Mouse (Mus musculus) MEL (cell line): ENCODE results near the gene Gm8909. TPM values are rescaled to one million over a fixed set of nuclear protein-coding genes. Genes with fewer than 3 reads are reported as not detected.
"Not testable (repeated sequence)": the region's sequence is repeated elsewhere in the genome, so short reads cannot be mapped to it uniquely, and the experiment has no call there.

Source experiments
- DNase-seq: peaks from one replicate; pipeline ENCODE4 v3.0.0; 2011; ENCODE audit warnings: low read depth, low spot score
- H3K27ac ChIP-seq: 2 replicates; pipeline ENCODE4 v1.5.1; 2012; ENCODE audit warnings: low read depth, mild to moderate bottlenecking, control low read depth, low read length, moderate library complexity; ENCODE audit not compliant: control insufficient read depth
- H3K27me3 ChIP-seq, 2 experiments: fragments of 150-350 bp in 1 of 2; sonication (generic) in 1 of 2; 2 replicates each; pipeline ENCODE4 v1.6.1; 2012; ENCODE audit warnings: low read length in 2 of 2, mild to moderate bottlenecking in 2 of 2, improper control_type of control experiment in 1 of 2, moderate library complexity in 1 of 2; ENCODE audit not compliant: insufficient read depth in 2 of 2, control insufficient read depth in 1 of 2
- H3K36me3 ChIP-seq, 2 experiments: 2 replicates each; pipeline ENCODE4 v1.6.1; 2012 to 2014; ENCODE audit warnings: low read length in 2 of 2, improper control_type of control experiment in 1 of 2, inconsistent platforms in 1 of 2, mild to moderate bottlenecking in 1 of 2; ENCODE audit not compliant: insufficient read depth in 2 of 2, control insufficient read depth in 1 of 2
- H3K4me1 ChIP-seq, 2 experiments: fragments of 150-350 bp in 1 of 2; sonication (generic) in 1 of 2; 2 replicates each; pipeline ENCODE4 v1.6.1; 2012; ENCODE audit warnings: low read length in 2 of 2, improper control_type of control experiment in 1 of 2, mild to moderate bottlenecking in 1 of 2; ENCODE audit not compliant: insufficient read depth in 2 of 2, control insufficient read depth in 1 of 2
- H3K4me3 ChIP-seq, 2 experiments: fragments of 150-350 bp in 1 of 2; sonication (generic) in 1 of 2; 2 replicates each; pipeline ENCODE4 v1.5.1; 2012; ENCODE audit warnings: low read depth in 2 of 2, low read length in 2 of 2, mild to moderate bottlenecking in 2 of 2, moderate library complexity in 2 of 2, control low read depth in 1 of 2, improper control_type of control experiment in 1 of 2; ENCODE audit not compliant: control insufficient read depth in 1 of 2, insufficient read depth in 1 of 2
- H3K79me2 ChIP-seq: 2 replicates; pipeline ENCODE4 v1.6.1; 2012; ENCODE audit warnings: mild to moderate bottlenecking, low read length, moderate library complexity; ENCODE audit not compliant: control insufficient read depth, poor library complexity, insufficient read depth
- H3K9ac ChIP-seq: 2 replicates; pipeline ENCODE4 v1.6.1; 2012; ENCODE audit warnings: low read depth, mild to moderate bottlenecking, control low read depth, low read length, moderate library complexity; ENCODE audit not compliant: control insufficient read depth, poor library complexity, severe bottlenecking
- H3K9me3 ChIP-seq: fragments of 150-350 bp; sonication (generic); replicated peaks from 2 replicates; pipeline ENCODE4 v1.6.1; 2012; ENCODE audit warnings: mild to moderate bottlenecking, low read length, improper control_type of control experiment, moderate library complexity; ENCODE audit not compliant: insufficient read depth
- BHLHE40 ChIP-seq: IDR thresholded peaks from 2 replicates; pipeline ENCODE4 v1.6.1; 2012; ENCODE audit warnings: low read depth, mild to moderate bottlenecking, inconsistent platforms, low read length, improper control_type of control experiment, borderline replicate concordance
- CHD2 ChIP-seq: IDR thresholded peaks from 2 replicates; pipeline ENCODE4 v1.6.1; 2011; ENCODE audit warnings: low read length, improper control_type of control experiment
- ETS1 ChIP-seq: IDR thresholded peaks from 2 replicates; pipeline ENCODE4 v1.6.1; 2012; ENCODE audit warnings: low read depth, mild to moderate bottlenecking, inconsistent platforms, low read length, improper control_type of control experiment, moderate library complexity
- GABPA ChIP-seq: IDR thresholded peaks from 2 replicates; pipeline ENCODE4 v1.6.1; 2012; ENCODE audit warnings: low read depth, mild to moderate bottlenecking, inconsistent platforms, low read length, improper control_type of control experiment, moderate library complexity
- GATA1 ChIP-seq: IDR thresholded peaks from 2 replicates; pipeline ENCODE4 v1.6.1; 2011; ENCODE audit warnings: low read depth, low read length, improper control_type of control experiment
- HCFC1 ChIP-seq: IDR thresholded peaks from 2 replicates; pipeline ENCODE4 v1.6.1; 2012; ENCODE audit warnings: low read depth, mild to moderate bottlenecking, inconsistent platforms, low read length, improper control_type of control experiment, moderate library complexity
- KAT2A ChIP-seq: conservative IDR thresholded peaks from 2 replicates; pipeline ENCODE4 v1.6.1; 2012; ENCODE audit warnings: low read depth, low read length, improper control_type of control experiment, inconsistent platforms
- MAX ChIP-seq: IDR thresholded peaks from 2 replicates; pipeline ENCODE4 v1.6.1; 2011; ENCODE audit warnings: low read length, improper control_type of control experiment
- MYC ChIP-seq: IDR thresholded peaks from 2 replicates; pipeline ENCODE4 v1.6.1; 2011; ENCODE audit warnings: low read depth, mild to moderate bottlenecking, low read length, improper control_type of control experiment, moderate library complexity
- NELFE ChIP-seq: IDR thresholded peaks from 2 replicates; pipeline ENCODE4 v1.6.1; 2011; ENCODE audit warnings: low read depth, low read length, improper control_type of control experiment
- NRF1 ChIP-seq: IDR thresholded peaks from 2 replicates; pipeline ENCODE4 v1.6.1; 2014; ENCODE audit warnings: low read depth, mild to moderate bottlenecking, inconsistent platforms, low read length, improper control_type of control experiment, moderate library complexity; ENCODE audit not compliant: poor library complexity, insufficient read depth, severe bottlenecking
- POLR2A ChIP-seq, 2 experiments: IDR thresholded peaks; 2 replicates each; pipeline ENCODE4 v1.6.1; 2011 to 2012; ENCODE audit warnings: low read length in 2 of 2, mild to moderate bottlenecking in 2 of 2, control low read depth in 1 of 2, improper control_type of control experiment in 1 of 2, low read depth in 1 of 2, moderate library complexity in 1 of 2; ENCODE audit not compliant: control insufficient read depth in 1 of 2, insufficient read depth in 1 of 2, poor library complexity in 1 of 2
- RAD21 ChIP-seq: IDR thresholded peaks from 2 replicates; pipeline ENCODE4 v1.6.1; 2011; ENCODE audit warnings: mild to moderate bottlenecking, low read depth, low read length, improper control_type of control experiment
- SMC3 ChIP-seq: IDR thresholded peaks from 2 replicates; pipeline ENCODE4 v1.6.1; 2011; ENCODE audit warnings: low read depth, low read length, improper control_type of control experiment
- TAL1 ChIP-seq: IDR thresholded peaks from 2 replicates; pipeline ENCODE4 v1.6.1; 2012; ENCODE audit warnings: mild to moderate bottlenecking, inconsistent platforms, low read length, moderate library complexity, mixed read lengths
- TBP ChIP-seq: IDR thresholded peaks from 2 replicates; pipeline ENCODE4 v1.8.0; 2011; ENCODE audit warnings: low read depth, low read length, improper control_type of control experiment
- USF1 ChIP-seq: IDR thresholded peaks from 2 replicates; pipeline ENCODE4 v1.6.1; 2014; ENCODE audit warnings: low read depth, mild to moderate bottlenecking, inconsistent platforms, low read length, improper control_type of control experiment, moderate library complexity
- ZC3H11A ChIP-seq: IDR thresholded peaks from 2 replicates; pipeline ENCODE4 v1.6.1; 2012; ENCODE audit warnings: low read depth, mild to moderate bottlenecking, inconsistent platforms, low read length, improper control_type of control experiment
- ZKSCAN1 ChIP-seq: IDR thresholded peaks from 2 replicates; pipeline ENCODE4 v1.6.1; 2012; ENCODE audit warnings: low read depth, mild to moderate bottlenecking, inconsistent platforms, low read length, improper control_type of control experiment, moderate library complexity
- ZNF384 ChIP-seq: IDR thresholded peaks from 2 replicates; pipeline ENCODE4 v1.6.1; 2012; ENCODE audit warnings: low read depth, mild to moderate bottlenecking, inconsistent platforms, low read length, improper control_type of control experiment
- polyA plus RNA-seq, 2 experiments: library from polyadenylated mRNA; stranded (reverse) in 1 of 2; unstranded in 1 of 2; fragments of >175 nt in 1 of 2; fragments of >200 nt in 1 of 2; gene quantifications; 2 replicates each; pipeline versions ENCODE4 v1.2.1 to v1.2.4; 2012; ENCODE audit warnings: low replicate concordance in 2 of 2, low read depth in 1 of 2; ENCODE audit not compliant: insufficient read length in 2 of 2, insufficient read depth in 1 of 2, missing spikeins in 1 of 2
- total RNA-seq: library from RNA; depleted of rRNA; stranded (reverse); fragments of 300-350 nt; gene quantifications from 2 replicates; pipeline ENCODE4 v1.2.3, GENCODE M21; 2012

The Gm8909 gene
- total and polyA plus RNA-seq, 3 experiments = 3.0 TPM; not detected in 2

GRCm38 (mm10) chr17:36167306-36168038 is 865 bp downstream of the Gm8909 start:
- Histone ChIP-seq H3K9me3 (no peaks in the 10 kb centered on the region), H3K4me1 (no peaks in the 10 kb centered on the region), H3K4me3 (no peak overlapping the region), H3K36me3 (no peaks in the 10 kb centered on the region), H3K9ac (no peak overlapping the region)
- TF ChIP-seq CHD2 (no peak), ZKSCAN1 (no peak), GATA1 (no peak), SMC3 (no peak), MYC (no peak), ZC3H11A (no peak), MAX (no peak), GABPA (no peak), POLR2A (IDR thresholded peaks at IDR 0.05; ENCODE audit: control insufficient read depth in 1 of 2, insufficient read depth in 1 of 2, low read depth in 1 of 2, low read length in 2 of 2, poor library complexity in 1 of 2) (no peak), BHLHE40 (no peak), ETS1 (no peak), TAL1 (no peak), NELFE (no peak), KAT2A (no peak), TBP (no peak), HCFC1 (no peak), ZNF384 (no peak), RAD21 (no peak), USF1 (no peak), NRF1 (no peak)
- TF ChIP-seq, all 39 proteins: peak for 0
- no peak overlapping the region for H3K27ac ChIP-seq
- no peaks in the 10 kb centered on the region for H3K79me2 ChIP-seq
- peak; percentile 49 for DNase-seq
- H3K27me3 ChIP-seq = no peaks in the 10 kb centered on the region; a peak in 1 of 4 replicates

GRCm38 (mm10) chr17:36166901-36167300 is 1.4 kb downstream of the Gm8909 start:
- not testable (repeated sequence) for H3K27me3 ChIP-seq, H3K27ac ChIP-seq, H3K9me3 ChIP-seq, H3K9ac ChIP-seq, DNase-seq, H3K4me1 ChIP-seq, H3K36me3 ChIP-seq, H3K4me3 ChIP-seq, H3K79me2 ChIP-seq
